Mouse (Mus musculus): ENCODE measurements around the gene Mrpl43. TPM values are rescaled to one million over a fixed set of nuclear protein-coding genes. Genes with fewer than 3 reads are reported as not detected.

The Mrpl43 gene
- total RNA-seq, 2 experiments from 2014 or later = 45.3 to 45.5 TPM

GRCm38 (mm10) chr19:45028746-45029145, 22.5 kb upstream of the Mrpl43 start:
- DNase-seq = no peak

GRCm38 (mm10) chr19:45027848-45028247, 21.6 kb upstream of the Mrpl43 start:
- DNase-seq = no peak

DNA sequence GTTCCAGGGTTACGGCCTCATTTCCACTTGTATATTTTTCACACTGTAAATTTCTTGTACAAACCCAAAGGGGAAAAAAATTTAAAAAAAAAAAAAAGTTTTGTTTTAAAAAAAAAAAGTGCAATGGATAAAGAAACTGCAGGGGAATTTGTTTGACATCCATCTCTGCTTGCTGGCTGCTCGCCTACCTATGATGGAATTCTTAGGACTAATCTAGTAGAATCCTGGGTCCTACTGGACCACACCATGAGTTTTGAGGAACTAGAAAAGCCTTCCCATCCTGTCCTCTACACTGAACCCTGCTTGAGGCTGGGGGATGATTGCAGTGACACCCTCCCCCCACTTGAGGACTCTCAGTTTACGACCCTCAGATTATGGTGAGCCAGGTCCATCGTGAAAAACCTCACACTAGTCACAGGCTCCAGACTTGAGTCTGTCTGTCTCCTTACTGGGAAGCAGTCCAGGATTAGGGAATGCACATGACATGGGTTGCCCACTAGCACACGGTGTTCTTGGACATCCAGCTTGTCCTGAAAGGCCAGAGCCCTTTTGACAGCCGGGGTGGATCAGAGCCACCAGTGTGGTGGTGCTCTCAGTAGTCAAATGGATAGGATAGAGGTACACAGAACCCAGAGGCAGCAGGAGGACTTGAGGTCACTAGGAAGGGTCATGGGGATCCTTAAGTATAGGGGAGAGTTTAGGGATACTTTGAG, 20.9 kb upstream of the Mrpl43 start:
- no peak for DNase-seq

GRCm38 (mm10) chr19:45025937-45026568, 19.8 kb upstream of the Mrpl43 start:
- no peak for DNase-seq

DNA sequence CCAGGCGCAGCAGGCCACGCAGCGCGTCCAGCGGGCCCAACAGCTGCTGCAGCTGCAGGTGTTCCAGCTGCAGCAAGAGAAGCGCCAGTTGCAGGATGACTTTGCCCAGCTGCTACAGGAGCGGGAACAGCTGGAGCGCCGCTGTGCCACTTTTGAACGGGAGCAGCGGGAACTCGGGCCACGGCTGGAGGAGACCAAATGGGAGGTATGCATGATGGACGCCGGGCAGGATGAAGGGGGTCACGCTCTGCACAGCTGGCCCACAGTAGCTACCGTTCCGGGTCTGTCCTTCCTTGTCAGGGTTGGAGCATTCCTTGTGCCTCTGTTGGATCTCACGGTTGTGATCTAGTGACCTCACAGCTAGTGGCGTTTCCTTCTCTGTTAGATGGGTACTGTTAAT, 18.5 kb upstream of the Mrpl43 start:
- no peak for DNase-seq

GRCm38 (mm10) chr19:45023993-45024392, 17.8 kb upstream of the Mrpl43 start:
- DNase-seq = no peak

GRCm38 (mm10) chr19:45021362-45021761, 15.1 kb upstream of the Mrpl43 start:
- peak; percentile 17 for DNase-seq

DNA sequence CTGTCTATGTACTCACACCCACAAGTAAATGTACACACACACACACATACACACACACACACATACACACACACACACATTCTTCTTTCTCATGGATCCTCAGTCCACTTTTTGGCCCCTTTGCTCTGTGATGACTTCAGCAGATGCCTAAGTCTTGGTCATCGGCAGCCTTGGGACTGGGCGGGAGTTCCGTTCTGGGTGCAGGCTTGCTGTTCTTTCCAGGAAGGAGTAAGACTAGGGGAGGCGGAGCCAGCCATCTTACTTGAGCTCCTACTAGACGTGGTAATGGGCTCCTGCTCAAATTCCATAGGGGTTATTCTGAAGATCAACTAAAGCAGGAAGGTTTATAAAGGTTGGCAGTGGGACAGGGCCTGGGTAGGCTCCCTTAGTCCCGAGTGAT, 14.1 kb upstream of the Mrpl43 start:
- DNase-seq = peak; percentile 79

- DNase-seq = peak; percentile 54
Observed at GRCm38 (mm10) chr19:45018351-45018831, 12.1 kb upstream of the Mrpl43 start.

GRCm38 (mm10) chr19:45017909-45018308, 11.7 kb upstream of the Mrpl43 start:
- peak; percentile 96 for DNase-seq

DNA sequence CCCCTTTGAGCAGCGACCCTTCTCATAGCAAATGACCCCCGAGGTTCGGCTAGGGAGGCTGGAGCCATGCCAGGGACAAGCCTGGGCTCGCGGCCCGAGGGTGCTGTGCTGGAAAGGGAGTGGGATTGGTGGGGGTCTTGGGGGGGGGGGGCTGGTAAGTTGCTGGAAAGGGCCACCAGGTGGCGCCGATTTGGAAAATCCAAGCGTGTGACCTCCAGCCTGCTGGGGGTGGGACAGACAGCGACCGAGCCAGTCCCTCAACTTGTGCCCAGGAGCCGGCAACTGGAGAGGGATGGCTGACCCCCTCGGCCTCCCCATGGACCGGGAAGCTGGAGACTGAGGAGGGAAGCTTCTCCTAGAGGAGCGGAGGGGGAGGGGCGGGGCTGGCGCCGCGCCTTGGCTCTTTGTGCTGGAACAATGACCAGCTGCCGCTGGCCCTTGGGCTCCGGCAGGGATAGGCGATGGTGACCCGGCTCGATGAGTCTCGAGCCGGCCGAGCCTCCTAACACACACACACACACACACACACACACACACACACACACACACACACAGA, 11.1 kb upstream of the Mrpl43 start:
- DNase-seq = peak; percentile 92

DNA sequence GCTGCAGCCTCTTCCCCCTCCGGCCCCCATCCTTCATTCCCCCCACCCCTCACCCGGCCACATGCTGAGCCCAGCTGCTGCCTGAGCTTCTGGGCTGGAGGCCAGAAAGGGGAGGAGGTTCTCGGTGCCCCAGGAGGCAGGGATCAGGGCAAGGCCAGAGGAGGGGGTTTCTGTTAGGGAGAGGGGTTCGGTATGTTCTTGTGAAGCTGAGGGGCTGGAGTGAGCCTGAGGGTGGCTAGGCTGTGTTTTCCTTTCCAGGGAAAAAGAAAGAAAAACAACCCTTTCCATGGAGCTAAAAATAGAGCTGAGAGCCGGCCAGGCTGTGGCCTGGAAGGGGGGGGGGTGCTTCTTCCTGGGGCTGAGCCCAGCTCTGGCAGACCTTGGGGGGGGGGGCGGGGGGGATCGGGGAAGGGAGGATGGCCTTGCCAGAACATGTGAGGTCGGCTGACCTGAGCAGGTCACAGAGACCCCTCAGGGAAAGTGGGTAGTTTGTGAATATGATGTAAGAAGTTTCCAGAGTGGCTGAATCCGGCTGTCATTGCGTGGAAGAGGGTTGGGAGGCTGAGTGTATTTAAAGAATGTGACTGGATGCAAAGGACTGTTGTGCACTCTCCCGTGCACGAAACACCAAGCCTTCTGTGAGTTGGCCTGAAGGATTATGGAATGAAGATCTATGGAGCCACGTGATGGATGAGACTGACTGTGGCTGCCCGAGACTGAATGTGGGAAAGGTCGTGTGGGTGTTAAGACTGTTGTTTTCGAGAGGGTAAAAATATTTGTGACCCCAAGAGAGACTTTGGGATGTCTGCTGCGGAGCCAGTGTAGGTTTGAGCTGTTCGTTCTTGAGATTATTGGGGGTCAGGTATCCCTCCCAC, 10.3 kb upstream of the Mrpl43 start:
- peak; percentile 88 for DNase-seq

DNA sequence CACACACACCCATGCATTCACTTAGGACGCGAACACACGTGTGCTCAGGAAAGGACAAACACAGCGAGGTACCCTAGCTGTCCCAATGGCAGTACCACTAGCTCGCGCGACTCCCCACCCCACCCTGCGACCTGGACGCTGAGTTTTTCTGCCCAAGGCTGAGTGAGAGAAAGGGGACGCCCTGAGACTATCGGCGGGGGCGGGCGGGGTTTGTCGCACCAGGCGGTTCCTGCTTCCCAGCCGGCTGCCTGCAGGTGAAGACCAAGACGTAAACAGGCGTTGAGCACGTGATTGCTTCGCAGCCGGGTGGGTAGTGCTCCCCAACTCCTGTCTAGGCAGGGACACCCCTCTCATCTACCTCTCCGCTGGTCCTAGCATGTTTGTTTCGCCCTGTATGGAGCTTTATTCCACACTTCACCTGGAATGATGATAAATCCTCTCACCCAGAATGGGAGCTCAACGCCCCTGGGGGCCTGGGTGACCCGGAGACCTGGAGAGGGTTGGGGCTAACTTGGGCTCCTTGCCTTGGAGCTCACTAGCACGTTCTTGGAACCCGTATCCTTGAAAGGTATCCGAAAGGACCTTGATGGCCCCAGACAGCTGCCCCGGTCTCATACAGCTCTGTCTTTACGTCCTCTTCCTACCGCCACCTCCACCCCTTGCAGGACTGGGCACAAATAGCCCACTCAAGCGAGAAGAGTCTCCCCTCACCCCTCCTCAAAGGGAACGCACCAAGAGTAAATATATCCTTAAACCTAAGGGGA, 9.5 kb upstream of the Mrpl43 start:
- DNase-seq = peak; percentile 61

GRCm38 (mm10) chr19:45014981-45015402, 8.8 kb upstream of the Mrpl43 start:
- peak; percentile 76 for DNase-seq

DNA sequence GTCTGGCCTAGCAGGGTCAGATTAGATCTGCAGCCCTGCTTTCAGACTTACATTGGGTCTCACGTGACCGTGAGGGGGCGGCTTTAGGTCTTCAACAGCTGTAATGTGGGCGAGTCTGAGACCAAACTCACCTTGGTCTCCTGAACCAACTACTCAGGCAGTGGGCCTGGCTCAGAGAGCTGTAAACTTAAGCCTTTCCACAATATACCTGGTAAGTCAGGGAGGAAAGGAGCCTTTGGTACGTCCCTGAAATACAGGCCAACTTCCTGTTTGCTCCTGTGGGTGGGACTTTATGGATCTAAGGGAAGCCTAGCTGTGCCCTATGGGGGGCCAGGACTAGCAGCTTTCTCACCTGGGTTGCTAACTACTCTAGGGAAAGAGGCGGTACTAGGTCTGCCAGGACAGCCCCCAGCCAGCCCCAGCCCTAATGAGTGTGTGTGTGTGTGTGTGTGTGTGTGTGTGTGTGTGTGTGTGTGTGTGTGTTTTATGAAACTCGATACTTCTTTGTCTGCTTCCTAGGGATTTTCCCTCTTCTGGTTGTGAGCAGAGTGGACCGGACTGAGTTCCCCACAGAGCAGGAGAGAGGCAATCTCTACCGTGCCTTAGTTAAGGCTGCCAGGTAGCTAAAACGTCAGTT, 8.2 kb upstream of the Mrpl43 start, which contains the start of gene Lzts2:
Gene Lzts2 (plus strand): TSS at position 80 of the 637 bp plus-strand sequence.
- DNase-seq = peak; percentile 21

DNA sequence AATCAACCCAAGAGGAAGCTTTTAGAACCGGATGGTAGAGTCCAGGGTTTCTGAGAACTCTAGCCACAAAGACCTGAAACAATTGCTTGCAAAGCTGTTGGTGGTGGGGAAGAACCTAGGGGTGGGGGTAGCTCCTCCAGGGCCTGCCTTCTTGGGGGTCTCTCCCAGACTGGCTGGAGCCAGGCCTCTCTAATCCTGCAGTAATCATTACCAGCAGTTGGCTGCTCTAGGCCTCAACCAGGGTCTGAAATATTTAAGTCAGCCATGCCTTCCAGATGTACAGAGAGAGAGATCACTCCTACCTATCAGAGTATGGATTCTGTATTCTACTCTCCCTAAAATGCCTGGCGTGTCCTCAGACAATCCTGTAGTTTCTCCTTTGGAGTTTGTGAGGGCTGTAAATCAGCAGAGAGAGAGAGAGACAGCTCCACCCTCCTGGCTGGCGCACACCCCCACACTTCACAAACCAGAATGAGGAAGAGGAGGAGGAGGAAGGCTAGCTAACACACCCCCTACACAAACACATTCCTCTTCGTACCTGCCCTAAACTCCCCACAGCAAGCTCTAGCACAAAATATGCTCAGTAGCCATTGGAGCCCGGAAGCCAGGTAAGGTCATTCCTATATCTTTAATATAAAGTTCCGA, 7.5 kb upstream of the Mrpl43 start:
- DNase-seq = no peak

DNA sequence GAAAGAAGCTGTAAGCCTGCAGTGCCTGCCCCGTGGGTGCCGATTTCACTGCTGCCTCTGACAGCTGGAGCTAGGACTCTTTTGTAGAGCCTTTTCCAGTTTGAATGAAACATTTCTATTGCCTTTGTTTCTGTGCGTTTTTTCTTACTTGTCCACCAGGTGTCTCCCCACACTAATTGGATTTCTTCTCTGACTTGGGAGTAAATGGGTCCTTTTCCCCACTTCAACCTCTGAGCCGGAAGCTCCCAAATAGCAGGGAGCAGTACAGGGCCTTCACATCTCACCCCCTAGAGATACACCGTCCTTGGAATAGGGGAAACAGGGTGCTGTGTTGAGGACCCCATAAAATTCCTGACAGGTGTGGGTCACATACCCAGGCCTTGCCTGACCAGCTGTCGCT, 6.4 kb upstream of the Mrpl43 start:
- DNase-seq = peak; percentile 38

- DNase-seq = no peak
Observed at GRCm38 (mm10) chr19:45012219-45012618, 6.0 kb upstream of the Mrpl43 start.

- DNase-seq = no peak
Observed at GRCm38 (mm10) chr19:45010646-45011045, 4.4 kb upstream of the Mrpl43 start.

DNA sequence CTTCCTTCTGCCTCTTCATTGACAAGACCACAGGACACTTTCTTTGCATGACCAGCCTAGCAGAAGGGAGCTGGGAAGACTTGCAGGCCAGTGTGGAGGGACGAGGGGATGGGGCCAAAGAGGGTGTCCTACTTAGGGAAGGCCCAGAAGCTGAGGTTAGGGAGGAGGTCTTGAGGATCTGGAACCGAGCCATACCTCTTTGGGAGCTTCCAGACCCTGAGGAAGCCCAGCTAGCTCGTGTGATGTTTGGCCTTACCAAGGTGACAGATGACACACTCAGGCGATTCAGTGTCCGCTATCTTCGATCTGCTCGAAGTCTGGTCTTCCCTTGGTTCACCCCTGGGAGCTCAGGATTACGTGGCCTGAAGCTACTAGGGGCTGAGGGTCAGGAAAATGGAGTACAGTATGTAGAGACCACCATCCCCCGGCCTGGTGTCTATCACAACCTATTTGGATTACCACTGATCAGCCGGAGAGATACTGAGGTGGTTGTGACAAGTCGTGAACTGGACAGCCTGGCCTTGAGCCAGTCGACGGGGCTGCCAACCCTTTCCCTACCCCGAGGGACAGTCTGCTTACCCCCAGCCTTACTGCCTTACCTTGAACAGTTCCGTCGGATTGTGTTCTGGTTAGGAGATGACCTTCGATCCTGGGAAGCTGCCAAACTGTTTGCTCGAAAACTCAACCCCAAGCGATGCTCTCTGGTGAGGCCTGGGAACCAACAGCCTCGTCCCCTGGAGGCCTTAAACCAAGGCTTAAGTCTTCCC, 1.4 kb upstream of the Mrpl43 start:
- no peak for DNase-seq
